Mouse (Mus musculus): ENCODE measurements around the gene Tlnrd1.

GRCm38 (mm10) chr7:83885835-83886234 lies 1.7 kb upstream of the Tlnrd1 start:
- no peak for TF ChIP-seq CTCF (IDR thresholded peaks at IDR 0.05; ENCODE audit: low read depth, low read length)
- no peak for TF ChIP-seq POLR2A (IDR thresholded peaks at IDR 0.05; ENCODE audit: borderline replicate concordance, low read depth, low read length)

Data from bone marrow macrophage, adult 2 months (primary cell).